Mouse (Mus musculus) CH12.LX (cell line): ENCODE data around the gene Tanc1. TPM values are rescaled to one million over a fixed set of nuclear protein-coding genes. Genes with fewer than 3 reads are reported as not detected.

ENCODE experiments used
- DNase-seq: peaks from one replicate; pipeline ENCODE4 v3.0.0-alpha.2; 2013; ENCODE audit errors: extremely low read depth
- H3K27ac ChIP-seq: 2 replicates; pipeline ENCODE4 v1.5.1; 2012; ENCODE audit warnings: low read depth, mild to moderate bottlenecking, control low read depth, moderate library complexity; ENCODE audit not compliant: insufficient read depth
- H3K27me3 ChIP-seq: replicated peaks from 2 replicates; pipeline ENCODE3; 2012; ENCODE audit warnings: inconsistent platforms
- H3K36me3 ChIP-seq, 2 experiments: replicated peaks in 1 of 2; 2 replicates each; pipeline versions ENCODE3 to v1.6.1; 2012; ENCODE audit warnings: inconsistent platforms in 1 of 2, low read length in 1 of 2, mild to moderate bottlenecking in 1 of 2, mixed read lengths in 1 of 2, moderate library complexity in 1 of 2; ENCODE audit not compliant: control insufficient read depth in 1 of 2, insufficient read depth in 1 of 2
- H3K4me1 ChIP-seq, 2 experiments: 2 replicates each; pipeline ENCODE4 v1.6.1; 2012; ENCODE audit warnings: inconsistent platforms in 1 of 2, moderate library complexity in 1 of 2; ENCODE audit not compliant: insufficient read depth in 2 of 2, control insufficient read depth in 1 of 2
- H3K4me2 ChIP-seq: 2 replicates; pipeline ENCODE4 v1.6.1; 2012; ENCODE audit warnings: low read depth, mild to moderate bottlenecking, control low read depth; ENCODE audit not compliant: poor library complexity, insufficient read depth, severe bottlenecking
- H3K4me3 ChIP-seq, 3 experiments: fragments of 150-350 bp in 1 of 3; sonication (generic) in 1 of 3; replicated peaks in 1 of 3; 2 replicates each; pipeline versions ENCODE3 to v1.5.1; 2011 to 2012; ENCODE audit warnings: low read depth in 2 of 3, low read length in 2 of 3, mild to moderate bottlenecking in 2 of 3, moderate library complexity in 2 of 3, control low read depth in 1 of 3, improper control_type of control experiment in 1 of 3, inconsistent platforms in 1 of 3, mixed read lengths in 1 of 3; ENCODE audit not compliant: poor library complexity in 1 of 3
- H3K79me2 ChIP-seq: replicated peaks from 2 replicates; pipeline ENCODE4 v1.6.1; 2012; ENCODE audit warnings: mild to moderate bottlenecking, moderate library complexity; ENCODE audit not compliant: control insufficient read depth, poor library complexity, insufficient read depth, severe bottlenecking; ENCODE audit errors: extremely low read depth
- H3K9ac ChIP-seq: 2 replicates; pipeline ENCODE4 v1.6.1; 2012; ENCODE audit warnings: low read depth, mild to moderate bottlenecking, control low read depth, moderate library complexity; ENCODE audit not compliant: insufficient read depth
- H3K9me3 ChIP-seq: replicated peaks from 2 replicates; pipeline ENCODE3; 2012; ENCODE audit warnings: low read length, inconsistent platforms, mixed read lengths
- CHD1 ChIP-seq: IDR thresholded peaks from 2 replicates; pipeline ENCODE4 v1.6.1; 2012; ENCODE audit warnings: low read depth, low read length, improper control_type of control experiment, inconsistent platforms
- CHD2 ChIP-seq: IDR thresholded peaks from 2 replicates; pipeline ENCODE4 v1.6.1; 2011; ENCODE audit warnings: low read length, improper control_type of control experiment
- E2F4 ChIP-seq: IDR thresholded peaks from 2 replicates; pipeline ENCODE4 v1.6.1; 2011; ENCODE audit warnings: low read depth, low read length, improper control_type of control experiment; ENCODE audit not compliant: insufficient replicate concordance
- ELF1 ChIP-seq: IDR thresholded peaks from 2 replicates; pipeline ENCODE4 v1.6.1; 2014; ENCODE audit warnings: low read depth, mild to moderate bottlenecking, inconsistent platforms, low read length, improper control_type of control experiment
- ETS1 ChIP-seq: conservative IDR thresholded peaks from 2 replicates; pipeline ENCODE4 v1.6.1; 2012; ENCODE audit warnings: low read depth, mild to moderate bottlenecking, inconsistent platforms, low read length, improper control_type of control experiment, moderate library complexity
- GABPA ChIP-seq: IDR thresholded peaks from 2 replicates; pipeline ENCODE4 v1.6.1; 2012; ENCODE audit warnings: low read depth, low read length, improper control_type of control experiment, inconsistent platforms; ENCODE audit not compliant: insufficient replicate concordance
- HCFC1 ChIP-seq: IDR thresholded peaks from 2 replicates; pipeline ENCODE4 v1.6.1; 2012; ENCODE audit warnings: low read depth, mild to moderate bottlenecking, inconsistent platforms, low read length, improper control_type of control experiment
- IRF4 ChIP-seq: IDR thresholded peaks from 2 replicates; pipeline ENCODE4 v1.6.1; 2014; ENCODE audit warnings: low read depth, mild to moderate bottlenecking, inconsistent platforms, low read length, improper control_type of control experiment
- JUN ChIP-seq: IDR thresholded peaks from 2 replicates; pipeline ENCODE4 v1.6.1; 2011; ENCODE audit warnings: low read depth, mild to moderate bottlenecking, low read length, improper control_type of control experiment, moderate library complexity; ENCODE audit not compliant: insufficient read depth
- JUND ChIP-seq: conservative IDR thresholded peaks from 2 replicates; pipeline ENCODE4 v1.6.1; 2011; ENCODE audit warnings: low read depth, low read length, improper control_type of control experiment
- MAFK ChIP-seq: IDR thresholded peaks from 2 replicates; pipeline ENCODE4 v1.6.1; 2011; ENCODE audit warnings: low read length, improper control_type of control experiment; ENCODE audit not compliant: insufficient replicate concordance
- MAX ChIP-seq: IDR thresholded peaks from 2 replicates; pipeline ENCODE4 v1.6.1; 2011; ENCODE audit warnings: low read length, improper control_type of control experiment
- MEF2A ChIP-seq: IDR thresholded peaks from 2 replicates; pipeline ENCODE4 v1.6.1; 2014; ENCODE audit warnings: low read depth, mild to moderate bottlenecking, inconsistent platforms, low read length, improper control_type of control experiment, borderline replicate concordance
- MXI1 ChIP-seq: IDR thresholded peaks from 2 replicates; pipeline ENCODE4 v1.6.1; 2011; ENCODE audit warnings: mild to moderate bottlenecking, low read depth, low read length, improper control_type of control experiment
- MYC ChIP-seq: IDR thresholded peaks from 2 replicates; pipeline ENCODE4 v1.6.1; 2011; ENCODE audit warnings: low read depth, mild to moderate bottlenecking, improper control_type of control experiment, low read length
- NRF1 ChIP-seq: IDR thresholded peaks from 2 replicates; pipeline ENCODE4 v1.6.1; 2014; ENCODE audit warnings: low read depth, mild to moderate bottlenecking, inconsistent platforms, low read length, improper control_type of control experiment, moderate library complexity
- POLR2A ChIP-seq: IDR thresholded peaks from 2 replicates; pipeline ENCODE4 v1.6.1; 2011; ENCODE audit warnings: low read depth, mild to moderate bottlenecking, improper control_type of control experiment, low read length
- RCOR1 ChIP-seq: conservative IDR thresholded peaks from 2 replicates; pipeline ENCODE4 v1.6.1; 2012; ENCODE audit warnings: low read depth, mild to moderate bottlenecking, inconsistent platforms, low read length, improper control_type of control experiment
- SIN3A ChIP-seq: IDR thresholded peaks from 2 replicates; pipeline ENCODE4 v1.6.1; 2012; ENCODE audit warnings: low read length, improper control_type of control experiment, inconsistent platforms
- SMC3 ChIP-seq: IDR thresholded peaks from 2 replicates; pipeline ENCODE4 v1.6.1; 2011; ENCODE audit warnings: low read depth, low read length, improper control_type of control experiment
- TBP ChIP-seq: conservative IDR thresholded peaks from 2 replicates; pipeline ENCODE4 v1.6.1; 2011; ENCODE audit warnings: low read depth, low read length, improper control_type of control experiment
- TCF12 ChIP-seq: IDR thresholded peaks from 2 replicates; pipeline ENCODE4 v1.6.1; 2014; ENCODE audit warnings: low read depth, mild to moderate bottlenecking, inconsistent platforms, low read length, improper control_type of control experiment
- UBTF ChIP-seq: IDR thresholded peaks from 2 replicates; pipeline ENCODE4 v1.6.1; 2012; ENCODE audit warnings: low read depth, mild to moderate bottlenecking, inconsistent platforms, low read length, improper control_type of control experiment, moderate library complexity
- USF1 ChIP-seq: IDR thresholded peaks from 2 replicates; pipeline ENCODE4 v1.6.1; 2014; ENCODE audit warnings: low read depth, mild to moderate bottlenecking, inconsistent platforms, low read length, improper control_type of control experiment
- ZC3H11A ChIP-seq: IDR thresholded peaks from 2 replicates; pipeline ENCODE4 v1.6.1; 2012; ENCODE audit warnings: low read depth, mild to moderate bottlenecking, inconsistent platforms, low read length, improper control_type of control experiment
- ZKSCAN1 ChIP-seq: IDR thresholded peaks from 2 replicates; pipeline ENCODE4 v1.6.1; 2012; ENCODE audit warnings: low read depth, inconsistent platforms, low read length, improper control_type of control experiment, borderline replicate concordance
- dilution Hi-C: fragments of 300-500 bp; cut with MboI; formaldehyde crosslinking; loops from 2 replicates; pipeline ENCODE4 v1.14.3; 2020; ENCODE audit warnings: low sequenced_read_pairs; ENCODE audit not compliant: extremely low pct_unique_long_range_greater_than_20kb, extremely low pct_ligation_motif_present
- in situ Hi-C: fragments of 300-500 bp; cut with MboI; formaldehyde crosslinking; loops from 3 replicates; pipeline ENCODE4 v1.14.3; 2019; ENCODE audit warnings: low sequenced_read_pairs, low pct_ligation_motif_present, low pct_unique_long_range_greater_than_20kb, mixed read lengths
- polyA plus RNA-seq: library from polyadenylated mRNA; unstranded; fragments of >175 nt; gene quantifications from 2 replicates; pipeline ENCODE4 v1.2.1, GENCODE M21; 2012; ENCODE audit warnings: low read depth; ENCODE audit not compliant: insufficient read length
- total RNA-seq, 2 experiments: library from RNA; depleted of rRNA; stranded (reverse); fragments of 300-350 nt in 1 of 2; fragments of >200 nt in 1 of 2; gene quantifications; 2 replicates each; pipeline ENCODE4 v1.2.3; 2012 to 2014

Tanc1 gene
- total and polyA plus RNA-seq, 3 experiments: 0.08 to 0.21 (median 0.08) TPM

GRCm38 (mm10) chr2:59710771-59711170 is 98.9 kb downstream of the Tanc1 start:
- in situ Hi-C loops (no loop called here), dilution Hi-C loops (no loop called here)
- no peaks in the 10 kb centered on the region for H3K36me3 ChIP-seq
- no peaks in the 10 kb centered on the region for H3K4me1 ChIP-seq
- H3K27ac ChIP-seq: no peak overlapping the region
- no peak overlapping the region for H3K4me2 ChIP-seq
- H3K79me2 ChIP-seq: no peaks in the 10 kb centered on the region
- no peaks in the 10 kb centered on the region for H3K9me3 ChIP-seq
- no peak overlapping the region for H3K9ac ChIP-seq
- no peak overlapping the region for H3K4me3 ChIP-seq
- H3K27me3 ChIP-seq: no peaks in the 10 kb centered on the region
- DNase-seq: no peak
- no peak for TF ChIP-seq JUND
- TF ChIP-seq E2F4: no peak
- TF ChIP-seq RCOR1: no peak
- TF ChIP-seq CHD1: no peak
- no peak for TF ChIP-seq ZKSCAN1
- TF ChIP-seq CHD2: no peak
- no peak for TF ChIP-seq USF1
- TF ChIP-seq NRF1: no peak
- no peak for TF ChIP-seq MXI1
- no peak for TF ChIP-seq GABPA
- TF ChIP-seq ELF1: no peak
- no peak for TF ChIP-seq UBTF
- TF ChIP-seq ETS1: no peak
- no peak for TF ChIP-seq POLR2A
- TF ChIP-seq TCF12: no peak

GRCm38 (mm10) chr2:59711992-59712391 is 100.2 kb downstream of the Tanc1 start:
- no peak overlapping the region for H3K27ac ChIP-seq
- dilution Hi-C loops: no loop called here
- H3K9me3 ChIP-seq: no peaks in the 10 kb centered on the region
- H3K36me3 ChIP-seq: no peaks in the 10 kb centered on the region
- no peak overlapping the region for H3K9ac ChIP-seq
- H3K4me1 ChIP-seq: no peaks in the 10 kb centered on the region
- no peaks in the 10 kb centered on the region for H3K79me2 ChIP-seq
- no peak for TF ChIP-seq SIN3A
- no peak for TF ChIP-seq MYC
- no peak for TF ChIP-seq HCFC1
- no peak for TF ChIP-seq MAFK
- TF ChIP-seq IRF4: no peak
- no peak for TF ChIP-seq ETS1
- no peak for TF ChIP-seq SMC3
- TF ChIP-seq MAX: no peak
- no peak for TF ChIP-seq ZC3H11A
- no peak for TF ChIP-seq MXI1
- TF ChIP-seq RCOR1: no peak
- TF ChIP-seq CHD2: no peak
- TF ChIP-seq ZKSCAN1: no peak
- no peak for TF ChIP-seq USF1
- TF ChIP-seq TBP: no peak
- TF ChIP-seq JUN: no peak
- no peak for TF ChIP-seq MEF2A
- no peak for TF ChIP-seq UBTF
- TF ChIP-seq, all 38 proteins: peak for 0
- H3K27me3 ChIP-seq: no peaks in the 10 kb centered on the region
- DNase-seq: no peak
- H3K4me2 ChIP-seq: no peak overlapping the region
- no peak overlapping the region for H3K4me3 ChIP-seq
- in situ Hi-C loops: no loop called here
